Mouse (Mus musculus) T-helper 2 cell (primary cell): ENCODE data around the gene Sertad1.
"Not testable (repeated sequence)": the region's sequence is repeated elsewhere in the genome, so short reads cannot be mapped to it uniquely, and the experiment has no call there.

Experiments
- in situ Hi-C: fragments of 300-600 bp; cut with MboI, MseI; formaldehyde crosslinking; loops from one replicate; pipeline ENCODE4 v1.15.1; 2025; ENCODE audit warnings: high pct_unique_total_duplicates

Sertad1 gene

DNA sequence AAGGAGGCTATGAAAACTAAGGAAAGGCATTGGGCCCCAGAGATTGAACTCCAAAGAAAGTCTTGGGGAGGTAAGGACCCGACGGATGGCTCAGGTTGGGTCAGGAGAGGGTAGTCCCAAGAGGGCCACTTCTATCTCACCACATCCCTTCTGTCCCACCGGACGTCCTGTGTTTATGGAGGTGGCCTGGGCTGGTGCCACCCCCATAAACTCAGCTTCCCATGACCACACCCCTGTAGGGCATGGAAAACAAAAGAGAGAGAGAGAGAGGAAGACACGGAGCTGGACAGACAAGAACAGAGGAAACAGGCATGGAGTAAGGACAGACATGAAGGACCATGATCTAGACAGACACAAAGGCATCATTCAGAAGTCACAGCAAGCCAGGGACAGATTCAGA is 6.7 kb downstream of the Sertad1 start:
- in situ Hi-C loops, result no loop called here

DNA sequence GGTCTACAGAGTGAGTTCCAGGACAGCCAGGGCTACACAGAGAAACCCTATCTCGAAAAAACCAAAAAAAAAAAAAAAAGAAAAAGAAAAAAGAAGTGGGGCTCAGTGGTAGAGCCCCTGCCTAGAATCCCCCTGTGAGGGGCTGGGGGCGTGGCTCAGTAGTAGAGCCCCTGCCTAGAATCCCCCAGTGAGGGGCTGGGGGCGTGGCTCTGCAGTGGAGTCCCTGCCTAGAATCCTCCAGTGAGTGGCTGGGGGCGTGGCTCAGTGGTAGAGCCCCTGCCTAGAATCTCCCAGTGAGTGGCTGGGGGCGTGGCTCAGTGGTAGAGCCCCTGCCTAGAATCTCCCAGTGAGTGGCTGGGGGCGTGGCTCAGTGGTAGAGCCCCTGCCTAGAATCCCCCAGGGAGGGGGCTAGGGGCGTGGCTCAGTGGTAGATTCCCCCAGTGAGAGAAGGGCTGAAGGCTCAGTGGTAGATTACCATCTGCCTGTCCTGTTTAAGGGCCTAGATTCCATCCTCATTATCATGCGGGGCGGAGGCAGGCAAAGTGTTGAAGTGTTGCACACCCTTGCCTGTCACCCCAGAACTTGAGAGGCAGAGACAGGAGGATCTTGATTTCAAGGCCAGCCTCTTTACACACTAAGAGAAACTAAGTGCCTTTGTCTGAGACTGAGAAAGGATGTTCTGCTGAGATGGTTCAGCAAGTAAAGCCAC is 8.1 kb downstream of the Sertad1 start:
- in situ Hi-C loops, result not testable (repeated sequence)

- in situ Hi-C loops, result no loop called here
These were observed 12.3 kb downstream of the Sertad1 start, which contains the start of gene Prx for GRCm38 (mm10) chr7:27499036-27499435. TSS of gene Prx (plus strand) at chr7:27499324.

DNA sequence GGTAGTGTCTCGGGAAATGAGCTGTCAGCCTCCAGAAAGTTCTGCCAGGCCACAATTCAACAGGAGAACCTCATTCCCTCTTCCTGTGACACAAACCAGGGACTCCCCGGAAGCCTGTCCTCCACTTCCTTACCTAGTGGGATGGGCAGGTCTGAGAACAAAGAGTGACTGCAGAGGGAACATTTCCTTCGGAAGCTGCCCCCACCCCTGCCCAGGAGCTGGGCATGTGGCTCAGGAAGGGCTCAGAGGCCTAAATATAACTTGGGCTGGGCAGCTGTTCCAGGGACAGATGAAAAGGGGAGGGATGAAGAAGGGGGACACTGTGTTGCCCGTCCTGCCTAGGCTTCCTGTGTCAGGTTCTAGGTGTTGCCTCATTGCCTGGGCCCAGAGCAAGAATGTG is 14.9 kb downstream of the Sertad1 start:
- in situ Hi-C loops, result no loop called here

GRCm38 (mm10) chr7:27506765-27507370 is 20.2 kb downstream of the Sertad1 start:
- in situ Hi-C loops, result loop anchor here (5.0 kb wide), 1 partner anchor 35 kb away; no protein-coding TSS in a partner anchor

DNA sequence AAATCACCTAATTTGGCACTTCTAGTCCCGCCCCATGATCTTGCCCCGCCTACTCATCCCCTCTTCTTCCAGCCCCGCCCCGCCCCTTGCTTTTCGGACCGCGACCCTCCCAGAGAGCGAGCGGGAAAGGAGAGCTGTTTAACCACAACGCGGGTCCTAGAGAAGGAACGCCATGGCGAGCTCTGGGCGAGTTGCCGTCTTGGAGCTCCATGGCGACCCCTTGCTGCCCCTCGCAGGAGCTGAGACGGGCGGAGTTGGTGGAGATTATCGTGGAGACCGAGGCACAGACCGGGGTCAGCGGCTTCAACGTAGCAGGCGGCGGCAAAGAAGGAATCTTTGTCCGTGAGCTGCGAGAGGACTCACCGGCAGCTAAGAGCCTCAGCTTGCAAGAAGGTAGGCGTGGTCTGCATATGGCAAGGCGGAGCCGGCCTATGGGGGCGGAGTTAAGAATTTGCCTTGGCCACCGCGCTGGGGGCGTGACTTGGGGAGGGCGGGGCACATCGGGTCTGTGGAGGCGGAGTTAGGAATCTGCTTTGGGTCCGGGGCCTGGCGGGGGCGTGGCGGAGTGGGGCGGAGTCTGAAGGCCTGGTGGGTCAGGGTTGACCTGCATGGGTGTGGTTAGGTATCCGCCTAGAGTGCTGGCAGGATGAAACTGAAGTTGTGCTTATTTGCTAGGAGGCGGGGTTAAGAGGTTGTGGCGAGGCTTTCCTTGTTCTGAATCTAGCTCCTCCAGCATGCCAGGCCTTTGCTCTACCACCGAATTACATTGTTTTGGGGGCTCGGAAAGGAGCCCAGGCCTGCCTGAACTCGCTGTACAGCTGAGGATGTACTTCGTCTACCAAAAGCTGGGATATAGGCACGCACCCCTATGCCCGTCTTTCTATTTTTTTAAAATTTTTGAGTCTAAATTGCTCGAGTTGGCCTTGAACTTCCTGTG is 21.3 kb downstream of the Sertad1 start:
- in situ Hi-C loops, result loop anchor here (5.0 kb wide), 1 partner anchor 34 kb away; no protein-coding TSS in a partner anchor

- in situ Hi-C loops, result loop anchor here (5.0 kb wide), 1 partner anchor 34 kb away; no protein-coding TSS in a partner anchor
These were observed 21.9 kb downstream of the Sertad1 start for GRCm38 (mm10) chr7:27508648-27509005.

GRCm38 (mm10) chr7:27510809-27511208 is 24.1 kb downstream of the Sertad1 start:
- in situ Hi-C loops, result no loop called here

- in situ Hi-C loops, result no loop called here
These were observed 28.3 kb downstream of the Sertad1 start for GRCm38 (mm10) chr7:27514961-27515360.

- in situ Hi-C loops, result no loop called here
These were observed 31.6 kb downstream of the Sertad1 start for GRCm38 (mm10) chr7:27518314-27518713.

GRCm38 (mm10) chr7:27520104-27520503 is 33.4 kb downstream of the Sertad1 start:
- in situ Hi-C loops, result loop anchor here (10.0 kb wide), 1 partner anchor 185 kb away; the partner anchor contains the start of gene Ltbp4

DNA sequence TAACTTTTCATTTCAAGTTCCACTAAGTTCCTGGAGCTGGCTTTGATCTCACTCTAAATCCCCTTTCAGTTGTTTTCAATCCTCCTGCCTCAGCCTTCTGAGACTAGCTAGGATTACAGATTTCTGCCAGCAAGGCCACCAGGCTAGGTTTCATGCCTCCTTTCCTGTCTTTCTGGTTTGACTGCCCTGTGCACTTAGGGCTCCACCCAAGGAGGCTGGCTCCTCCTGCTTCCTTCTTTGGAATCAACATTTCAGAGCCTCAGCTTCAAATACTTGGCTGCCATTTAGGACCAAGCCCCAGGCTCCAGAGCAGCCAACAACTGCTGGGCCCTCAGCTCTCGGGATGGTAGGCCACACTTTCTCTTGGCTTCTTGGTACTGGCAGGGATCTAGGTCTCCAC is 33.9 kb downstream of the Sertad1 start:
- in situ Hi-C loops, result loop anchor here (10.0 kb wide), 1 partner anchor 186 kb away; the partner anchor contains the start of gene Ltbp4

GRCm38 (mm10) chr7:27522967-27523366 is 36.3 kb downstream of the Sertad1 start, which contains the start of gene Hipk4:
TSS of gene Hipk4 (plus strand) at chr7:27523267.
- in situ Hi-C loops, result loop anchor here (10.0 kb wide), 1 partner anchor 188 kb away; the partner anchor contains the start of gene Ltbp4

- in situ Hi-C loops, result loop anchor here (10.0 kb wide), 1 partner anchor 189 kb away; the partner anchor contains the start of gene Ltbp4
These were observed 37.1 kb downstream of the Sertad1 start for GRCm38 (mm10) chr7:27523805-27524204.

DNA sequence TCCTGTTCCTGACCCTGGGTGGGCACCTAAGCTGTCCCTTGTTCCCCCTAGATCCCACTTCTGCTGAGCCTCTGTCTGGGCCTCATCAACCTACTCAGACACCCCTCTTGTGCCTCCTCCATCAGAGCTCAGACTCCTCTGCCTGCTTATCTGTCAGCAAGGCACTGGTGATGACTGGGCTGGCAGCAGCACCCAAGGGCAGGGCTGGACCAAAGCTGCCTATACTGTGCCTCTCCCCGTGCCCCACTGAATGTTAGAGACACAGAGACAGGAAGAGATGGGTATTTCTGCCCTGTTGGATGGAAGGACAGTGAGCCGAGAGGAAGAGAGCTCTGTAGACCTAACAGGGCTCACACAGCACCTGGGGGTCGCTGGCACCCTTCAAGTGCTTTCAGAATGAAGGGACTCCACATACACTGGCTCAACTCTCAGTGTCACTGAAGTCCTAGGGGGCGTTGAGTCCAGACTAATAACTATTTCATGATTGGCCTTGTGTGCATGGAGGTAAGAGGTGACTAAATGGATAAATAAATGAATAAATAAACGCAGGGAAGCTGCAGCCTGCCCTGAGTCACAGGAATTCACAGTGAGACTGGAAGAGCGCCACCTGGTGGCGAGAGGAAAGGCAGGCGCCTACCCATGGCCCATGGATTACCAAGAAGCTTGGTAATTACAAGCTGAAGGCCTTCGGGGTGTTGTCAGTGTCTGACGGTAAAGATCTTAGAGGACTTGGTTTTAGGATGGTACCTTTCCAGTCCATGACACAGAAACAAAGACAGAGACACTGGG is 39.5 kb downstream of the Sertad1 start:
- in situ Hi-C loops, result loop anchor here (5.0 to 10.0 kb wide), 2 partner anchors 99 to 191 kb away; partner anchors contain the start of gene Ltbp4

- in situ Hi-C loops, result loop anchor here (5.0 to 10.0 kb wide), 2 partner anchors 102 to 194 kb away; partner anchors contain the start of gene Ltbp4
These were observed 42.4 kb downstream of the Sertad1 start for GRCm38 (mm10) chr7:27529070-27529469.

DNA sequence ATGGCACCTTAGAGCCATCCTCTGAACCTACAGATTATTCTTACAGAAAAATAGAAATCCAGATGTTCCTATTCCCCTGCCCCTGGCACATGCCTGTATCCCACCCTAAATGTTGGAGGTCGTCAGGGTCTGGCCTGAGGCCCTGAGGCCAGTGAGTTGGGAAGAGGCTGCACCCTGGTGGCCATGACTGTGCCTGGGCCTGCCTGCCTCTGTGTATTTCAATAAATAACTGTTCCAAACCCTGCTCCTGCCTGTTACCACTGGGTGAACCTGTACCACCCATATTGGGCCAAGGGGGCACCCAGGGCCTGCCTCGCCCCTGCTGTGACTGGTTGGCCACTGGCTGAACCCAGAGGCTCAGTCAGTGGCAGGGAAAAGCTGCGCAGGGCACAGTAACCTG is 44.2 kb downstream of the Sertad1 start:
- in situ Hi-C loops, result no loop called here

DNA sequence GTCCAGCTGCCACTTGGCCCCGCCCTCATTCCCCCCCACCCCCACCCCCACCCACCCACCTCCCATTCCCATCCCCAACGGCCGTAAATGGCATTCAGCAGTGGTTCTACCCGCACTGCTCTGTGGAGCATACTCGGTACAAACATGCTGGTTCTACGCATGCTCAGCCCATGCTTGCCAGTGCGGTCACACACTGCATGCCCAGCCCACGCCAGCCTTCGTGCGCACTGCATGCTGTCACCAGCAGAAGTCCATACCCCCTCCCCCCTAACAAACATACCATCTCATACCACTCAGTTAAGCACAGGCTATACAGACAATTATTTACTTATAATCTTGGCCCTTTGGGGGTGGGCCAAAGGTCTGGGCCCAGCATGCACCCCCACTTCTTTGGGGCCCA is 45.0 kb downstream of the Sertad1 start:
- in situ Hi-C loops, result no loop called here

- in situ Hi-C loops, result no loop called here
These were observed 45.9 kb downstream of the Sertad1 start for GRCm38 (mm10) chr7:27532480-27533050.

DNA sequence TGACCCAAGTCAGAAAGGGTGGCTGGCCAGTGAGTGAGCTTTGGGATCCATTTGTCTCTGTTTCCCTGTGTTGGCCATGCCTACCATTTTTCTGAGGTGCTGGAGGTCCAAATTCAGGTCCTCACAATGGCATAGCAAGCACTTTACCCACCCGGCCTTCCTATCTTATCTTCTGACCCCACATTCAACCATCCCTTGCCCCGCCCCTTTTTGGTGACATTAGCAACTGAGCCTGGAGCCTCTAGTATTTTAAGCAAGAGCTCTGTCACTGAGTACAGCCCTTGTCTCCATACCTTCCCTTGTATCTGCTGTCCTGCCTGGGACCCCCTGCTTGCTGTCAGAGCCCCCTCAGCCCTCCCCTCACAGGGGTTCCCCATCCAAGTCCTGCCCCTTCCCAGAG is 48.7 kb downstream of the Sertad1 start:
- in situ Hi-C loops, result no loop called here
